Mouse (Mus musculus) lung, postnatal 0 days (tissue): ENCODE measurements around the gene Adcyap1r1. TPM values are rescaled to one million over a fixed set of nuclear protein-coding genes. Genes with fewer than 3 reads are reported as not detected.

ENCODE experiments used
- ATAC-seq: fragments of 200-750 bp; cut with Nextera tagmentation; 2 replicates; pipeline ENCODE4 v1.8.0; 2017; ENCODE audit warnings: moderate library complexity
- DNase-seq: peaks from one replicate; pipeline ENCODE4 v3.0.0-alpha.2; 2016; ENCODE audit warnings: low spot score
- H3K27ac ChIP-seq: fragments of 300-500 bp; sonication (generic); 2 replicates; pipeline ENCODE4 v1.5.1; 2014; ENCODE audit warnings: antibody characterized with exemption, mild to moderate bottlenecking, low read length, mixed read lengths
- H3K27me3 ChIP-seq: fragments of 300-500 bp; sonication (generic); replicated peaks from 2 replicates; pipeline ENCODE4 v1.6.1; 2014; ENCODE audit warnings: low read length, mixed read lengths; ENCODE audit not compliant: insufficient read depth
- H3K36me3 ChIP-seq: fragments of 300-500 bp; sonication (generic); 2 replicates; pipeline ENCODE4 v1.6.1; 2014; ENCODE audit warnings: low read length, mixed read lengths; ENCODE audit not compliant: insufficient read depth
- H3K4me1 ChIP-seq: fragments of 300-500 bp; sonication (generic); 2 replicates; pipeline ENCODE4 v1.6.1; 2014; ENCODE audit warnings: antibody characterized with exemption, low read depth, low read length, mixed read lengths; ENCODE audit not compliant: insufficient read depth
- H3K4me2 ChIP-seq: fragments of 300-500 bp; sonication (generic); replicated peaks from 2 replicates; pipeline ENCODE4 v1.6.1; 2014; ENCODE audit warnings: low read depth, mild to moderate bottlenecking, low read length, moderate library complexity, mixed read lengths
- H3K4me3 ChIP-seq: fragments of 300-500 bp; sonication (generic); 2 replicates; pipeline ENCODE4 v1.5.1; 2014; ENCODE audit warnings: low read depth, low read length
- H3K9ac ChIP-seq: fragments of 300-500 bp; sonication (generic); replicated peaks from 2 replicates; pipeline ENCODE4 v1.6.1; 2014; ENCODE audit warnings: low read depth, mild to moderate bottlenecking
- H3K9me3 ChIP-seq: fragments of 300-500 bp; sonication (generic); 2 replicates; pipeline ENCODE4 v1.6.1; 2016; ENCODE audit warnings: low read length, mixed read lengths
- CTCF ChIP-seq: IDR thresholded peaks from 2 replicates; pipeline ENCODE4 v1.5.1; 2016; ENCODE audit warnings: antibody characterized with exemption, mild to moderate bottlenecking
- EP300 ChIP-seq: IDR thresholded peaks from 2 replicates; pipeline ENCODE4 v1.6.1; 2016; ENCODE audit warnings: antibody characterized with exemption, mild to moderate bottlenecking, control low read depth
- WGBS: fragments of 180-500 bp; shearing (Covaris S2); extraction: QIAGEN DNeasy Blood & Tissue Kit; methylation state at CpG from one replicate; pipeline ENCODE4 v1.1.7; 2014; 5-methylcytosine and 5-hydroxymethylcytosine counted together
- polyA plus RNA-seq: library from polyadenylated mRNA; unstranded; fragments of >200 nt; fragmentation: Nextera tagmentation; extraction: Ambion mirVana; gene quantifications from 2 replicates; pipeline ENCODE4 v1.2.1, GENCODE M21; 2015

Adcyap1r1 gene
- polyA plus RNA-seq, 1 experiment from 2014 or later: 0.23 TPM

DNA sequence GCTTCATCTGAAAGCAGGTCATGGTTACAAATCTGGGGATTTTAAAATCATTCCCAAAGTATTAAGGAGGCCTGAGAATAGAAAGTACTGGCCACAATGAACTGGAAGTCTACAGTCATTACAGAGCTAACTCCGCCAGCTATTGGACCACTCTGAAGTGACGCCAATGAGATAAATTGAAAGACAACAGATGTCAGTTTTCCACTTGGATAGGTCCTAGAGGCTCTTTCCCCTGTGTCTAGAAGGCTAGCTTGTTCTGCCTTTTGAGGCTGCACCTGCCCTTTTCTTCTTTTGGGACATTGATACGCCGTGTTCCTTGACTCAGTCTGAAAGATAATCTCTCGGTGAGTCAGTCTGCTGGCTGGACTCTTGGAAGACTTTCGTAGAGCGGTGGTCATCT lies 50.5 kb downstream of the Adcyap1r1 start:
- DNase-seq: no peak
- H3K9me3 ChIP-seq: no peaks in the 10 kb centered on the region
- H3K4me2 ChIP-seq: no peak overlapping the region
- H3K4me3 ChIP-seq: no peak overlapping the region
- no peaks in the 10 kb centered on the region for H3K4me1 ChIP-seq
- H3K27ac ChIP-seq: no peak overlapping the region
- no peak overlapping the region for H3K9ac ChIP-seq
- WGBS: 95% methylated on average over 7 of the region's 7 CpGs
- no peaks in the 10 kb centered on the region for H3K36me3 ChIP-seq
- TF ChIP-seq EP300: no peak
- no peak for TF ChIP-seq CTCF
- no peaks in the 10 kb centered on the region for H3K27me3 ChIP-seq
- ATAC-seq: no peak

DNA sequence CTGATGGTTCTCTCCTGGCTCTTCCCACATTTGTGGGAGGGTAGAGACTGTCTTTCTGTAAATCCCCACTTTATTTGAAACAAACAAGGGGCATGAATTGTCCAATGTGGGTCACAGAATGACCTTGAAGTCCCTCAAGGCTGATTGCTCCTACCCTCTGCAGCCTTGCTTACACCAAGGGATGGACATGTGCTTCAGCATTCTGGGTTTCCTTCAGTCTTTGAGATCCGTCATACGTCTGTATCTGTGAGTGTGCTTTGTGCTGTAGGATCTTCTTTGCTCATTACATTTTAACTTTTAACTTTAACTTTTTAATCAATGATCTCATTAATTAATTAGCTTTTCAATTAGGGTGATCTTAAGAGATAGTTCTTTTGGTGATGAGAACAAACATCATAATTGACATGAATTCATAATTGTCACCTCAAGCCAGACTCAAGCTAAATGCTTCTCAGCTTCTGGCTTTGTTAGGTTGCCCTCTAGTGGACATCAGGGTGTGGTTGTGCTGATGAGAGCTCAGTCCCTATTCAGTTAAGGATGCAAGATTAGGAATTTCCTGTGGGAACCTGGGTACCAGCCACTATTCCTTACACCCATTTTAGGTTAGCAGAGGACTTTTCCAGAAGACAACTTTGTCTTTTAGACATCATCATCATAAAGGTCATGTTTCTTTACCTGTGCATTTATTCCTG lies 53.2 kb downstream of the Adcyap1r1 start:
- H3K4me2 ChIP-seq: no peak overlapping the region
- WGBS: 91% methylated on average over 2 of the region's 2 CpGs
- TF ChIP-seq EP300 (no peak), CTCF (peak; percentile 88)
- no peak overlapping the region for H3K9ac ChIP-seq
- ATAC-seq: no peak
- no peaks in the 10 kb centered on the region for H3K9me3 ChIP-seq
- H3K36me3 ChIP-seq: no peaks in the 10 kb centered on the region
- no peaks in the 10 kb centered on the region for H3K4me1 ChIP-seq
- no peak overlapping the region for H3K4me3 ChIP-seq
- H3K27ac ChIP-seq: no peak overlapping the region
- peak; percentile 59 for DNase-seq
- H3K27me3 ChIP-seq: no peaks in the 10 kb centered on the region

DNA sequence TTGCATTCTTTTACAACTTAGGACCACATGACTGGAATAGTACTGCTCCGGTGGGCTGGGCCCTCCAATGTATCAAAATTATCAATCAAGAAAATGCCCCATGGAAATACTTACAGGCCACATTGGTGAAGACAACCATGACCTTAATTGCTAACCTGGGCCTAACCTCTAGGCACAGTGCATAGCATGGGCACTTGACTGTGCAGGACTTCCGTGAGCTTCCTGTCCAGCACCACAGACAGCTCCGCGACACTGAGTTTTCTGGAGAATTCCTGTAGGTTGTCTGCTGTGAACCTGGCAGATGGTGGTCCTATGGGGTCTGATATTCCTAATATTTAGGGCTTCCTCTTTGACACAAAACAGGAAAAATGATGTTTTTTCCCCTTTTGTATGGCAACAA lies 54.7 kb downstream of the Adcyap1r1 start:
- DNase-seq: no peak
- no peak overlapping the region for H3K4me2 ChIP-seq
- H3K27ac ChIP-seq: no peak overlapping the region
- no peaks in the 10 kb centered on the region for H3K36me3 ChIP-seq
- H3K4me3 ChIP-seq: no peak overlapping the region
- H3K9me3 ChIP-seq: no peaks in the 10 kb centered on the region
- ATAC-seq: no peak
- no peaks in the 10 kb centered on the region for H3K27me3 ChIP-seq
- H3K9ac ChIP-seq: no peak overlapping the region
- no peaks in the 10 kb centered on the region for H3K4me1 ChIP-seq
- WGBS: 73% methylated on average over 4 of the region's 4 CpGs
- TF ChIP-seq CTCF: no peak
- no peak for TF ChIP-seq EP300

DNA sequence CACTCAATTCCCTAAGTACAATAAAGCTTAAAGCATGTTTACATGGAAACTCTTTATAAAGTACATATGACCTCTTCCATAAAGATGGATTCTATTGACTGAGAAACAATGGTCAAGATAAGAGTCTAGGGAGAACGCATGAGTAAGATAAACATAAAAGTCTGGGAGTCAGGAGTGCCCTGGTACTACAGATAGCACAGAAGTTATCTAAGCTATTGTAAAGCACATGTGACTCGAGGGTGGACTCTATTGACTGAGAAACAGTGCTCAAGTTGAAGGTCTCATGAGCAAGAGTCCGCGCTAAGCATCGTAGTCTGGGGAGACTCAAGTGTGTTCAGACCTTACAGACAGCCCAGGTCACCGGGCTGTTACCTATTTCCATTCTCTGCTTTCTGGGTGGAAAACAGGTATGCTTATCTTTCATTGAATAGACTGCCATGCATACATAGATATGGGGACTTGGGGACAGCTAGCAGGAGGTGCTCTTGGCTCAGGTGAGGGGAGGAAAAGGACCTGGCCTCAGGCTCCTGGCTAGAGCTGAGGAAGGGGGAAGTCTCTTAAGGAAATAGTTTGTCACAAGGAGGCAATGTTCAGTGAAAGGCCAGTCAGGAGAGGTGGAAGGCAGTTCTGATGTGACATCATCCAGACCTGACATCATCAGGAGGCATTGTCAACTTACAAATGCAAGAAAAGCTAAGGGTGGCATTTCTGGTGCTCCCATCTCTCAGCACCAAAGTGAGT lies 57.5 kb downstream of the Adcyap1r1 start:
- TF ChIP-seq EP300: no peak
- TF ChIP-seq CTCF: no peak
- no peak overlapping the region for H3K9ac ChIP-seq
- ATAC-seq (no peak), DNase-seq (no peak)
- no peak overlapping the region for H3K4me2 ChIP-seq
- no peak overlapping the region for H3K27ac ChIP-seq
- no peak overlapping the region for H3K4me3 ChIP-seq
- no peaks in the 10 kb centered on the region for H3K4me1 ChIP-seq
- no peaks in the 10 kb centered on the region for H3K9me3 ChIP-seq
- no peaks in the 10 kb centered on the region for H3K27me3 ChIP-seq
- no peaks in the 10 kb centered on the region for H3K36me3 ChIP-seq
- 40% methylated on average over 6 of the region's 6 CpGs for WGBS

DNA sequence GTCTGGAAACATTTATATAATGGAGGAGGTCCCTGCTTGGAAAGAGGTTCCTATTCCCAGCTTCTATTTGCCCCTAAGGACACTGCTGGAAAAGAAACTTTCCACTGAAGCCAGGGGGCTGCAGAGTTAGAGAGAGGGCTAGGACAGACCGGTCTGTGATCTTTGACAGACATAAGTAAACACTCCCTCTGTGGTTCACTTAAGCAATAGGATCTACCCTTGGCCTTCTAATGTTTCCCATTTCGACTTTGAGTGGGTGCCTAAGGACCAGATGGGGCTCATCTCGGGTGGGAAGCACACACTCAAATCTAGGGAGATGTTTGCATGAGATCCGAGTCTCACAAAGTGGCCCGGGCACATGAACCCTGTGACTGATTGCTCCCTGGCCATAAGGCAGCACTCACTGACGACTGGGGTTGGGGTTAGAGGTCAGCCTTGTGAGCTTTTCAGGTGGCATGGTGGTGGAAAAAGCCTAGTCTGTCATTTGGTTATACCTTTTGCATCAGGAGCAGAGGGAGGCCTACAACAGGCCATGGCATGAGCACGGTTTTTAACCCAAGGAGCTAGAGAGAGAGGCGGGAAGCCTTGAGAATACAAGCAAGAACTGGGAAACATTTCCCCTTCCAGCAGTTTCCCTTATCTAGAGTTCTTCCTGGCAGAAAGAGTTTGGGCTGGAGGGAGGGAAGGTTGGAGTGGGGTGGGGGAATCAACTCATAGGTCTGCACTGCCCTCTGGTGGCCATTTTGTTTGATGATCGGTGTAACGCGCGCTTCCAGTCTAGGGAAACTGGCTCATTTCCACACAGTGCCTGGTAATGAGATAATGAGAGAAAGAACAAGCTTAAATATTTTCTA lies 59.7 kb downstream of the Adcyap1r1 start:
- no peaks in the 10 kb centered on the region for H3K36me3 ChIP-seq
- no peaks in the 10 kb centered on the region for H3K9me3 ChIP-seq
- H3K4me3 ChIP-seq: no peak overlapping the region
- no peak overlapping the region for H3K4me2 ChIP-seq
- H3K4me1 ChIP-seq: no peaks in the 10 kb centered on the region
- H3K27ac ChIP-seq: no peak overlapping the region
- 10% methylated on average over 12 of the region's 12 CpGs for WGBS
- DNase-seq (peak; percentile 90), ATAC-seq (peak; percentile 79)
- TF ChIP-seq CTCF (peak; percentile 83), EP300 (peak; percentile 17; the same call in 1 of the 2 replicates)
- H3K27me3 ChIP-seq: no peaks in the 10 kb centered on the region
- no peak overlapping the region for H3K9ac ChIP-seq
